Mouse (Mus musculus) forebrain, embryonic 16.5 days (tissue): Measurements from ENCODE around the gene Cirbp. TPM values are rescaled to one million over a fixed set of nuclear protein-coding genes. Genes with fewer than 3 reads are reported as not detected.

ENCODE experiments used
- ATAC-seq: fragments of 200-750 bp; cut with Nextera tagmentation; 2 replicates; pipeline ENCODE4 v1.8.0; 2017; ENCODE audit warnings: mild to moderate bottlenecking, moderate library complexity
- H3K27ac ChIP-seq: fragments of 300-500 bp; sonication (generic); 2 replicates; pipeline ENCODE4 v1.5.1; 2014; ENCODE audit warnings: low read length, control low read depth
- H3K27me3 ChIP-seq: fragments of 300-500 bp; sonication (generic); replicated peaks from 2 replicates; pipeline ENCODE4 v1.6.1; 2014; ENCODE audit warnings: low read length; ENCODE audit not compliant: control insufficient read depth, insufficient read depth
- H3K36me3 ChIP-seq: fragments of 300-500 bp; sonication (generic); 2 replicates; pipeline ENCODE4 v1.6.1; 2014; ENCODE audit not compliant: control insufficient read depth, insufficient read depth
- H3K4me1 ChIP-seq: fragments of 300-500 bp; sonication (generic); replicated peaks from 2 replicates; pipeline ENCODE4 v1.6.1; 2014; ENCODE audit warnings: low read length; ENCODE audit not compliant: control insufficient read depth, insufficient read depth
- H3K4me2 ChIP-seq: fragments of 300-500 bp; sonication (generic); 2 replicates; pipeline ENCODE4 v1.6.1; 2014; ENCODE audit warnings: mild to moderate bottlenecking, low read length, control low read depth
- H3K4me3 ChIP-seq: fragments of 300-500 bp; sonication (generic); replicated peaks from 2 replicates; pipeline ENCODE4 v1.5.1; 2014; ENCODE audit warnings: mild to moderate bottlenecking, low read length, control low read depth
- H3K9ac ChIP-seq: fragments of 300-500 bp; sonication (generic); replicated peaks from 2 replicates; pipeline ENCODE4 v1.6.1; 2014; ENCODE audit warnings: low read depth, low read length, control low read depth
- H3K9me3 ChIP-seq: fragments of 300-500 bp; sonication (generic); 2 replicates; pipeline ENCODE4 v1.6.1; 2016; ENCODE audit warnings: low read length; ENCODE audit not compliant: control insufficient read depth
- WGBS: fragments of 180-500 bp; shearing (Covaris S2); extraction: QIAGEN DNeasy Blood & Tissue Kit; methylation state at CpG from one replicate; pipeline ENCODE4 v1.1.7; 2014; 5-methylcytosine and 5-hydroxymethylcytosine counted together
- polyA plus RNA-seq: library from polyadenylated mRNA; unstranded; fragments of >200 nt; fragmentation: Nextera tagmentation; extraction: Ambion mirVana; gene quantifications from 2 replicates; pipeline ENCODE4 v1.2.1, GENCODE M21; 2015

Cirbp gene
- polyA plus RNA-seq, 1 experiment from 2014 or later: 335 TPM

DNA sequence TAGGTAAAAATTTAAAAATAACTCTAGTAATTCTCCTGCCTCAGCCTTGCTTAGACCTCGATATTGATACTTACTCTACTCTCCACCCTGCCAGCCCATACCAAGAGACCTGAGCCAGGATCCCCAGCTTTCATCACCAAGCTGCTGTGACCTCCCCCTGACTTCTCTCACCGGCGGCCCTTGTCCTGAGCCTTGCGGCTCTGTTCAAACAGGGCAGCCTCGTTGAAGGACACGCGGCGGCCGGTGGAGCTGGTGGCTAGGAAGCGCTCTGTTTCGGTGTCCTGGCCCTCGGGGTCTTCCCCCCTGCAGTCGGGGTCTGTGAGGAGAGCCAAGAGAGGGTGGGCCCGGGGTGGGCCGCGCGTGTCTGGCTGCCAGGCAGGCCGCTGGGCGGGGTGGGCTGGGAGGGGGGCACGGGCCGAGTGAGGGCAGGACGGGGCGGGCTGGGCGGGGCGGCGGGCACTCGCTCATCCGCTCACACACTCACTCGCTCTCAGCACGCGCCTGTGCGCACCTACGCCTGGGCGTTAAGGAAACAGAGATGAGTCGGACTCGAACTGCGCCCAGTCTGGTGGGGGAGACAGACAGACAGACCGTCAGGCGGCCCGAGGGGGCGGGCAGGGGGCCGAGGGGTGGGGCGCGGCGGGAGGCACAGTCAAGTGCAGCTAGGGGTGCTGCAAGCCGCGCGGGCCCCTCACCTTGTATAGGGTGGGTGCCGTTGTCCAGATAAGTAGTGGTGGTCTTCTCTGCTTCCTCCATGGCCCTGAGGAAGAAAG, 29.4 kb upstream of the Cirbp start:
- 23% methylated on average over 48 of the region's 49 CpGs for WGBS
- peak overlapping the region; percentile 87 for H3K4me3 ChIP-seq
- H3K9ac ChIP-seq: peak overlapping the region; percentile 87
- H3K4me1 ChIP-seq: peaks cover 45% of the 10 kb centered on the region
- H3K36me3 ChIP-seq: peaks cover 15% of the 10 kb centered on the region; the same call in 1 of the 2 replicates
- peak overlapping the region; percentile 93 for H3K4me2 ChIP-seq
- no peaks in the 10 kb centered on the region for H3K27me3 ChIP-seq
- H3K27ac ChIP-seq: no peak overlapping the region; the same call in 1 of the 2 replicates
- ATAC-seq: no peak
- no peaks in the 10 kb centered on the region for H3K9me3 ChIP-seq

DNA sequence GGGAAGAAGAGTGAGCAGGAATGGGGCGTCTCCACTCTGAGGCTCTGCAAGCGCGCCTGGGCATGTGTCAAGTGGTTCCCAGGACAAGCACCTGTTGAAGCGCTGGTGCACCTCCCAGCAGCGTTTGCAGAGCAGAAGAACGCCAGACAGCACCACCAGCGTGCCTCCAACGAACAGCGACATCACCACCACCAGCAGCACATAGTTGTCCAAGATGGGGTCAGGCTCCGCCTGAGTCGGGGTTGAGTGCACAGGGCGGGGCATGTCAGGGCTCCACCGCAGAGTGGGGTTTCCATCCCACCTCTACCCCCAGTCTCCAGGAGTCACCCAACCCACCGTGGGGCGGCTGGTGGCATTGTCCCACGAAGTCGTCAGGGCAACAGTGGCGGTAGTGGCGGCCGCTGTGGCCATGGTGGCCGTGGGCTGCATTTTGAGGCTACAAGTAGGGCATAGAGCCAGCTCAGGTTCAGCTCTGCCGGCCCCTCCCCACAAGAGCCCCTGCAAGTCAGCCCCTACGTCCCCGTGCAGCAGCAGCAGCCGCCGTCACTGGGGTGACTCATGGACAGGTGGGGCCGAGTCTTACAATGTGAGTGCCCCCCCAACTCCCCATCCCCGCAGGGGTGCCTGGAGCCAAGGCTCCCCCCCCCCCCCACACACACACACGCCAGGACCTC, 28.7 kb upstream of the Cirbp start:
- peaks cover 43% of the 10 kb centered on the region for H3K4me1 ChIP-seq
- H3K27me3 ChIP-seq: no peaks in the 10 kb centered on the region
- 5% methylated on average over 27 of the region's 29 CpGs for WGBS
- H3K36me3 ChIP-seq: peaks cover 13% of the 10 kb centered on the region; the same call in 1 of the 2 replicates
- peak overlapping the region; percentile 93 for H3K4me2 ChIP-seq
- peak overlapping the region; percentile 87 for H3K4me3 ChIP-seq
- H3K9me3 ChIP-seq: no peaks in the 10 kb centered on the region
- H3K27ac ChIP-seq: peak overlapping the region; percentile 93
- peak overlapping the region; percentile 87 for H3K9ac ChIP-seq
- no peak for ATAC-seq

DNA sequence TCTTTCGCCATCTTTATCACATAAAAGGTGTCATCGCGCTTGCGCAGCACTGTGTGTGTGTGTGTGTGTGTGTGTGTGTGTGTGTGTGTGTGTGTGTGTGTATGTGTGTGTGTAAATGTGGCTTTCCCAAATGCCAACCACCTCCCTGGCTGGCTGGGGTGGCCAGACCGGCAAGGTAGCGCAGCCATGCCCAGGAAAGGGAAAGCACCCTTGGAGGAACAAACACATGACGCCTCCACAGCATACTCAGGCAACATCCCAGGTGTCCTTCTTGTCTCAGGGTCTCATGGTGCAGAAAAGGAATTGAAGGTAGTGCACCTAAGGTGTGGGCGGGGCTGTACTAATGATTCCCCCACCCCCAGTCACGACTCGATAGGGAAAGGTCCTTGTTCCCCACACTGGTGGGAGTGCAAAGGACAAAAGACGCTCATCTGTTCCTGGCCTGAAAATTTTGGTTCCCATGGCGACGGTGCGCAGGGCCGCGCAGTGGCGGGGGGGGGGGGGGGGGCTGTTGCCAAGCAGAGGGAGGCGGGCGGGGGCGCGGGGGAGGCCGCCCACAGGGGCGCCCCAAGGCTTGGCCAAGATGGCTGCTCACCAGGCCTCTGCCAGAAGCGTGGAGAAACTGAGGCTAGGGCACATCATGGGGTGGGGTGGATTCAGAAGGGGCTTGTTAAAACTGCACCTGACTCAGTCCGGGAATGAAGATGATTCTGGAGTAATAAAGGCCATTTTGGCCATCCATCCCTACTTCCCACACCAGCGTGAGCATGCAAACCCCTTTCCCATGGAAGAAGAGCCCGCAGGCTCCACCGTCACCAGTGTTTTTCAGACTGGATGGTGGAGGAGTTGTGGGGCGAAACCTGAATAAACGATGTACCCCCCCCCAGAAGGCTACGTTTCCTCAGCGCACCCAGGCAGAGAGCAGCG, 27.9 kb upstream of the Cirbp start:
- peak overlapping the region; percentile 93 for H3K27ac ChIP-seq
- H3K9ac ChIP-seq: peak overlapping the region; percentile 87
- no peaks in the 10 kb centered on the region for H3K9me3 ChIP-seq
- no peak for ATAC-seq
- peak overlapping the region; percentile 87 for H3K4me3 ChIP-seq
- peaks cover 13% of the 10 kb centered on the region; the same call in 1 of the 2 replicates for H3K36me3 ChIP-seq
- no peaks in the 10 kb centered on the region for H3K27me3 ChIP-seq
- 1% methylated on average over 28 of the region's 33 CpGs for WGBS
- H3K4me1 ChIP-seq: peaks cover 49% of the 10 kb centered on the region
- peak overlapping the region; percentile 93 for H3K4me2 ChIP-seq

- H3K9ac ChIP-seq: peak within 1 kb of the TSS; percentile 87
- peak; percentile 13; the same call in 1 of the 2 replicates for ATAC-seq
- peak within 1 kb of the TSS; percentile 93 for H3K4me2 ChIP-seq
- peak within 1 kb of the TSS; percentile 93 for H3K27ac ChIP-seq
- no peaks in the 10 kb centered on the region for H3K9me3 ChIP-seq
- H3K4me1 ChIP-seq: peaks cover 52% of the 10 kb centered on the region
- H3K4me3 ChIP-seq: peak within 1 kb of the TSS; percentile 87
- WGBS: under 1% methylated on average over 78 of the region's 94 CpGs
- no peaks in the 10 kb centered on the region for H3K27me3 ChIP-seq
- H3K36me3 ChIP-seq: peaks cover 11% of the 10 kb centered on the region; the same call in 1 of the 2 replicates
These were observed 27.0 kb upstream of the Cirbp start, which contains the start of gene Atp5d for GRCm38 (mm10) chr10:80138553-80139438. TSS of gene Atp5d (plus strand) at chr10:80138632.

GRCm38 (mm10) chr10:80139439-80139775, 26.4 kb upstream of the Cirbp start:
- Histone ChIP-seq H3K4me3 (peak overlapping the region; percentile 87), H3K36me3 (peaks cover 6% of the 10 kb centered on the region; the same call in 1 of the 2 replicates), H3K27ac (peak overlapping the region; percentile 93), H3K27me3 (no peaks in the 10 kb centered on the region), H3K4me1 (peaks cover 52% of the 10 kb centered on the region), H3K9me3 (no peaks in the 10 kb centered on the region), H3K4me2 (peak overlapping the region; percentile 93), H3K9ac (peak overlapping the region; percentile 87)
- under 1% methylated on average over 10 of the region's 10 CpGs for WGBS
- no peak for ATAC-seq

DNA sequence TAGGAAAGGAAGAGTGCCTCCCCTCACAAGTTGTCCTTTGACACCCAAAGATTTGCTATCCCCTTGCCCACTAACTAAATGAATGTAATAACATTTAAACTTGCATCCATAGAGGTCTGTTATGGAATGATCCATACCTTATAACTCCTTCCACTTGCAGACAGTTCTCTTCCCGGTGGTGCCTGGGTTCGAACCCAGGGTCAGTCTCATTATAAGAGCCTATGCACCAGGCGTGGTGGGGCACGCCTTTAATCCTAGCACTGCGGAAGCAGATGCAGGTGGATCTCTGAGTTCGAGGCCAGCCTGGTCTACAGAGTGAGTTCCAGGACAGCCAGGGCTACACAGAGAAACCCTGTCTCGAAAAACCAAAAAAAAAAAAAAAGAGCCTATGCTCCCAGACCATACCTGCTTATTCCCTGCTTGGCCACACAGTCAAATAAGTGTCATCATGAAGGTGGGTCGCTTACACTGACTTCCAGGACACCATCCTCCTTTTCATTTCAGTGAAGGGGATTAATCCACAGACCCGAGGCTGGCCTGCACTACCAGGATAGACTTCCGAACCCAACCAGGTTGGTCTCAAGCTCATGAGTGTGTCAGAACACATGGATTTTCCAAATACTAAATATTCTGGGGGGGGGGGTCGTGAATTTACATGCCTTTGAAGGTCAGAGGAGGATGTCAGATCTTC, 25.7 kb upstream of the Cirbp start:
- Histone ChIP-seq H3K4me3 (no peak overlapping the region), H3K27me3 (no peaks in the 10 kb centered on the region), H3K9me3 (no peaks in the 10 kb centered on the region), H3K27ac (no peak overlapping the region), H3K4me2 (no peak overlapping the region), H3K36me3 (peaks cover 2% of the 10 kb centered on the region; the same call in 1 of the 2 replicates), H3K9ac (no peak overlapping the region), H3K4me1 (peaks cover 52% of the 10 kb centered on the region)
- no peak for ATAC-seq
- WGBS: 71% methylated on average over 10 of the region's 11 CpGs

- Histone ChIP-seq H3K27ac (peak within 1 kb of the TSS; percentile 90), H3K4me2 (peak within 1 kb of the TSS; percentile 99), H3K9ac (peak within 1 kb of the TSS; percentile 38), H3K4me1 (peaks cover 55% of the 10 kb centered on the region), H3K36me3 (no peaks in the 10 kb centered on the region), H3K9me3 (no peaks in the 10 kb centered on the region), H3K27me3 (no peaks in the 10 kb centered on the region), H3K4me3 (peak within 1 kb of the TSS; percentile 90)
- WGBS: 73% methylated on average over 10 of the region's 10 CpGs
- no peak for ATAC-seq
These were observed 25.1 kb upstream of the Cirbp start, which contains the start of gene Cbarp for GRCm38 (mm10) chr10:80140666-80141035. TSS of gene Cbarp (minus strand) at chr10:80140835.

DNA sequence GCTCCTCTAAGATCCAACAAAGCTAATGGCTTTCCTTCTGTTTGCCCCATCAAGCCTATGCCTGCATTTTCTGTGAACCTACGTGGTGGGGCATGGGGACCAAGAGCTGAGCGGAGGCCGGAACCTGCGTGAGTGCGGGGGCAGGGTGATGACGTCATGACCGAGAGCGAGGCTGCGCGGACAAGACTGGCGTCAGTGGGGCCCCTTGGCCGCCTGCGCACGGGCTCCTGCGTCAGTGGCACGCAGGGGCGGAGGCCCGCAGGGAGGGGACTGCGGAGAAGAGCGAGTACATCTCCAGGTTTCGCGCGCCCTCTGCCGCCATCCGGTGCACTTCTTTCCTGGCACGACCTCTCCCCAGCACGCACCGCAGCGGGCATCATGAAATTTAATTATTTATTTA, 24.5 kb upstream of the Cirbp start:
- no peaks in the 10 kb centered on the region for H3K27me3 ChIP-seq
- peak; percentile 58 for ATAC-seq
- no peaks in the 10 kb centered on the region for H3K9me3 ChIP-seq
- peak overlapping the region; percentile 99 for H3K4me2 ChIP-seq
- H3K4me3 ChIP-seq: peak overlapping the region; percentile 90
- no peaks in the 10 kb centered on the region for H3K36me3 ChIP-seq
- H3K27ac ChIP-seq: peak overlapping the region; percentile 90
- WGBS: under 1% methylated on average over 29 of the region's 29 CpGs
- peaks cover 57% of the 10 kb centered on the region for H3K4me1 ChIP-seq
- H3K9ac ChIP-seq: peak overlapping the region; percentile 38
